Mouse (Mus musculus): ENCODE measurements at regions not wholly inside any gene's neighbourhood (a gene's known extent, or its start where the extent isn't known, plus 50 kb on each side); places are given as distances from the start of the nearest gene placed in this dataset.

DNA sequence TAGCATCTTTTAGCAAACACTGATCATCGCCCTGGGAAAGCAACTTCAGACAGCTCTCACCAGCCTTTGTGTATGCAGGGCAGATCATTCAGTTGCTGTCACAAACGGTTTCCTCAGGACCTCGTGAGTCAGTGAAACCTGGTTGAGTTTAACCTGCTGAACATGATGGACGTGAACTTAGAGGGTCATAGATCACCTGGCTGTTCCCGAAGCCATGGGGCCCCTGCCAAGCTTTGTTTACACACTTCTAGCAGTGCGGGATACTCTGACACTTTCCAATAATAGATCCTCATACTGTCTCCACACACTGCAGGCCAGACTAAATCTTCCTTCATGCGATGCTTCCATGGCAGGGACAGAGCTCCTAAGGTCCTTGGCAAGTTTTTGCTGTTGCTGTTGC lies 130.5 kb downstream of the Gm10131 start:
- no peak for TF ChIP-seq CTCF (IDR thresholded peaks at IDR 0.05; ENCODE audit: borderline replicate concordance, insufficient read depth, low read depth, low read length)
- TF ChIP-seq POLR2A (IDR thresholded peaks at IDR 0.05; ENCODE audit: borderline replicate concordance, insufficient read depth, low read length) = no peak

All from cerebellum, adult 2 months (tissue).